13 mouse cellular contexts compared by ENCODE assay signal in genomic region chr7:73356901-73357300, GRCm38 (mm10).
"Had no signal": no experiment of that assay in that cellular context is flagged by ENCODE, and none has a peak within 500 bp of the region (broad histone marks: within the 10 kb centered on the region; RNA-seq: fewer than 3 reads in every experiment).

No protein-coding gene starts in this region.

- ATAC-seq: liver, embryonic 12.5 days; midbrain, embryonic 13.5 days had no signal

- DNase-seq: kidney, postnatal 25 days; liver; lung, adult 18-20 months; lung, postnatal 10 days; lung, postnatal 36 days; right cerebral cortex, adult 18-20 months; right cerebral cortex, postnatal 14 days; right cerebral cortex, postnatal 4 days; spleen, adult 18-20 months; thymus, adult 18-20 months; thymus, postnatal 36 days had no signal
